Mouse (Mus musculus) intestine, embryonic 15.5 days (tissue): ENCODE data around the gene Chrm5. TPM values are rescaled to one million over a fixed set of nuclear protein-coding genes. Genes with fewer than 3 reads are reported as not detected.
"Not testable (repeated sequence)": the region's sequence is repeated elsewhere in the genome, so short reads cannot be mapped to it uniquely, and the experiment has no call there.

ENCODE experiments used
- ATAC-seq: fragments of 200-750 bp; cut with Nextera tagmentation; 2 replicates; pipeline ENCODE4 v1.8.0; 2017; ENCODE audit warnings: moderate TSS enrichment, moderate library complexity
- H3K27ac ChIP-seq: fragments of 300-500 bp; sonication (generic); 2 replicates; pipeline ENCODE4 v1.5.1; 2015; ENCODE audit warnings: mild to moderate bottlenecking, inconsistent platforms
- H3K27me3 ChIP-seq: fragments of 300-500 bp; sonication (generic); replicated peaks from 2 replicates; pipeline ENCODE4 v1.6.1; 2015; ENCODE audit warnings: inconsistent platforms
- H3K36me3 ChIP-seq: fragments of 300-500 bp; sonication (generic); 2 replicates; pipeline ENCODE4 v1.6.1; 2015; ENCODE audit warnings: inconsistent platforms
- H3K4me1 ChIP-seq: fragments of 300-500 bp; sonication (generic); replicated peaks from 2 replicates; pipeline ENCODE4 v1.6.1; 2015; ENCODE audit warnings: inconsistent platforms
- H3K4me2 ChIP-seq: fragments of 300-500 bp; sonication (generic); replicated peaks from 2 replicates; pipeline ENCODE4 v1.6.1; 2015; ENCODE audit warnings: mild to moderate bottlenecking, inconsistent platforms
- H3K4me3 ChIP-seq: fragments of 300-500 bp; sonication (generic); replicated peaks from 2 replicates; pipeline ENCODE4 v1.5.1; 2015; ENCODE audit warnings: inconsistent platforms
- H3K9ac ChIP-seq: fragments of 300-500 bp; sonication (generic); 2 replicates; pipeline ENCODE4 v1.6.1; 2015; ENCODE audit warnings: inconsistent platforms
- H3K9me3 ChIP-seq: fragments of 300-500 bp; sonication (generic); 2 replicates; pipeline ENCODE4 v1.6.1; 2016; ENCODE audit warnings: inconsistent platforms
- WGBS: fragments of 180-500 bp; shearing (Covaris S2); methylation state at CpG from one replicate; pipeline ENCODE4 v1.1.7; 2015; 5-methylcytosine and 5-hydroxymethylcytosine counted together
- polyA plus RNA-seq: library from polyadenylated mRNA; unstranded; fragments of >200 nt; fragmentation: Nextera tagmentation; extraction: Ambion mirVana; gene quantifications from 2 replicates; pipeline ENCODE4 v1.2.1, GENCODE M21; 2015

The Chrm5 gene
- polyA plus RNA-seq, 1 experiment from 2014 or later = 0.09 TPM

GRCm38 (mm10) chr2:112472076-112472475, 8.5 kb downstream of the Chrm5 start:
- Histone ChIP-seq H3K27ac (no peak overlapping the region), H3K9ac (no peak overlapping the region), H3K27me3 (no peaks in the 10 kb centered on the region), H3K9me3 (no peaks in the 10 kb centered on the region), H3K4me2 (no peak overlapping the region), H3K4me1 (no peaks in the 10 kb centered on the region), H3K4me3 (no peak overlapping the region), H3K36me3 (peaks cover 4% of the 10 kb centered on the region)
- WGBS = 91% methylated on average over 2 of the region's 2 CpGs
- no peak for ATAC-seq

- H3K4me1 ChIP-seq = no peaks in the 10 kb centered on the region
- H3K4me3 ChIP-seq = no peak overlapping the region
- peaks cover 7% of the 10 kb centered on the region for H3K36me3 ChIP-seq
- no peak for ATAC-seq
- 66% methylated on average over 5 of the region's 5 CpGs for WGBS
- no peaks in the 10 kb centered on the region for H3K27me3 ChIP-seq
- no peaks in the 10 kb centered on the region for H3K9me3 ChIP-seq
- no peak overlapping the region for H3K9ac ChIP-seq
- no peak overlapping the region for H3K27ac ChIP-seq
- no peak overlapping the region for H3K4me2 ChIP-seq
Measured at GRCm38 (mm10) chr2:112470961-112471381, 9.6 kb downstream of the Chrm5 start.

GRCm38 (mm10) chr2:112469542-112469941, 11.0 kb downstream of the Chrm5 start:
- Histone ChIP-seq H3K4me1 (no peaks in the 10 kb centered on the region), H3K27me3 (no peaks in the 10 kb centered on the region), H3K9ac (no peak overlapping the region), H3K27ac (no peak overlapping the region), H3K4me3 (no peak overlapping the region), H3K9me3 (no peaks in the 10 kb centered on the region), H3K36me3 (peaks cover 9% of the 10 kb centered on the region), H3K4me2 (no peak overlapping the region)
- no peak for ATAC-seq

- ATAC-seq = no peak
- peaks cover 8% of the 10 kb centered on the region for H3K36me3 ChIP-seq
Measured at GRCm38 (mm10) chr2:112460557-112460956, 20.0 kb downstream of the Chrm5 start.

GRCm38 (mm10) chr2:112454862-112455564, 25.6 kb downstream of the Chrm5 start, which contains the start of gene Emc7:
Emc7 (plus strand) TSS chr2:112454997.
- Histone ChIP-seq H3K4me1 (no peaks in the 10 kb centered on the region), H3K4me2 (peak within 1 kb of the TSS; percentile 70), H3K9me3 (no peaks in the 10 kb centered on the region), H3K27me3 (no peaks in the 10 kb centered on the region), H3K36me3 (no peaks in the 10 kb centered on the region), H3K4me3 (peak within 1 kb of the TSS; percentile 67), H3K9ac (peak within 1 kb of the TSS; percentile 82), H3K27ac (peak within 1 kb of the TSS; percentile 72)
- peak; percentile 99 for ATAC-seq
- under 1% methylated on average over 49 of the region's 49 CpGs for WGBS

More at GRCm38 (mm10) chr2:112460557-112460956, 20.0 kb downstream of the Chrm5 start:
- Histone ChIP-seq H3K4me2 (no peak overlapping the region), H3K27me3 (no peaks in the 10 kb centered on the region), H3K4me1 (no peaks in the 10 kb centered on the region), H3K9ac (no peak overlapping the region), H3K9me3 (no peaks in the 10 kb centered on the region), H3K4me3 (no peak overlapping the region), H3K27ac (no peak overlapping the region)
- WGBS = 90% methylated on average over 3 of the region's 3 CpGs

- peak overlapping the region; percentile 82 for H3K9ac ChIP-seq
- H3K4me3 ChIP-seq = peak overlapping the region; percentile 67
- peak overlapping the region; percentile 60 for H3K4me2 ChIP-seq
- H3K27ac ChIP-seq = 0 out of 2 replicates have a peak overlapping the region, but pooled peaks have one; percentile 48
- H3K27me3 ChIP-seq = no peaks in the 10 kb centered on the region
- H3K36me3 ChIP-seq = no peaks in the 10 kb centered on the region
- no peaks in the 10 kb centered on the region for H3K4me1 ChIP-seq
- peak; percentile 75; the same call in 1 of the 2 replicates for ATAC-seq
- WGBS = 30% methylated on average over 17 of the region's 17 CpGs
- H3K9me3 ChIP-seq = no peaks in the 10 kb centered on the region
Measured at GRCm38 (mm10) chr2:112454125-112454861, 26.3 kb downstream of the Chrm5 start.

- not testable (repeated sequence) for H3K9me3 ChIP-seq, H3K4me2 ChIP-seq, H3K27me3 ChIP-seq, ATAC-seq, H3K36me3 ChIP-seq, H3K4me1 ChIP-seq, H3K27ac ChIP-seq, H3K4me3 ChIP-seq, H3K9ac ChIP-seq
Measured at GRCm38 (mm10) chr2:112452513-112452912, 28.1 kb downstream of the Chrm5 start.

GRCm38 (mm10) chr2:112449597-112450296, 30.8 kb downstream of the Chrm5 start:
- WGBS = 31% methylated on average over 4 of the region's 4 CpGs
- Histone ChIP-seq H3K4me3 (no peak overlapping the region), H3K4me1 (no peaks in the 10 kb centered on the region), H3K9ac (no peak overlapping the region), H3K9me3 (no peaks in the 10 kb centered on the region), H3K36me3 (no peaks in the 10 kb centered on the region), H3K4me2 (no peak overlapping the region), H3K27ac (no peak overlapping the region), H3K27me3 (no peaks in the 10 kb centered on the region)
- ATAC-seq = no peak

GRCm38 (mm10) chr2:112448510-112449059, 32.0 kb downstream of the Chrm5 start:
- Histone ChIP-seq H3K4me1 (no peaks in the 10 kb centered on the region), H3K4me3 (no peak overlapping the region), H3K27me3 (no peaks in the 10 kb centered on the region), H3K36me3 (no peaks in the 10 kb centered on the region), H3K4me2 (no peak overlapping the region), H3K9ac (no peak overlapping the region), H3K9me3 (no peaks in the 10 kb centered on the region), H3K27ac (no peak overlapping the region)
- no peak for ATAC-seq

GRCm38 (mm10) chr2:112448046-112448445, 32.5 kb downstream of the Chrm5 start:
- H3K9ac ChIP-seq, H3K4me2 ChIP-seq, H3K9me3 ChIP-seq, H3K36me3 ChIP-seq, H3K27me3 ChIP-seq, H3K4me1 ChIP-seq, ATAC-seq, H3K27ac ChIP-seq, H3K4me3 ChIP-seq: not testable (repeated sequence)
- WGBS = 71% methylated on average over 4 of the region's 4 CpGs

- H3K27ac ChIP-seq = no peak overlapping the region
- H3K9me3 ChIP-seq = no peaks in the 10 kb centered on the region
- H3K4me3 ChIP-seq = no peak overlapping the region
- ATAC-seq = no peak
- no peak overlapping the region for H3K9ac ChIP-seq
- H3K36me3 ChIP-seq = no peaks in the 10 kb centered on the region
- no peak overlapping the region for H3K4me2 ChIP-seq
- no peaks in the 10 kb centered on the region for H3K27me3 ChIP-seq
- no peaks in the 10 kb centered on the region for H3K4me1 ChIP-seq
Measured at GRCm38 (mm10) chr2:112445511-112445910, 35.1 kb downstream of the Chrm5 start.

- Histone ChIP-seq H3K4me1 (no peaks in the 10 kb centered on the region), H3K36me3 (no peaks in the 10 kb centered on the region), H3K4me2 (no peak overlapping the region), H3K27ac (no peak overlapping the region), H3K9me3 (no peaks in the 10 kb centered on the region), H3K27me3 (no peaks in the 10 kb centered on the region), H3K9ac (no peak overlapping the region), H3K4me3 (no peak overlapping the region)
- 53% methylated on average over 2 of the region's 2 CpGs for WGBS
- ATAC-seq = no peak
Measured at GRCm38 (mm10) chr2:112443491-112443890, 37.1 kb downstream of the Chrm5 start.
